Mouse (Mus musculus): Measurements from ENCODE around the gene Gm13304.
"Not testable (repeated sequence)": the region's sequence is repeated elsewhere in the genome, so short reads cannot be mapped to it uniquely, and the experiment has no call there.

Gm13304 gene

GRCm38 (mm10) chr4:42114517-42114916, at the start of gene Gm13304:
Gene Gm13304, plus strand, starts transcription at chr4:42114817.
- in situ Hi-C loops (cut with MboI, MseI): not testable (repeated sequence)

GRCm38 (mm10) chr4:42090907-42091306, 23.7 kb upstream of the Gm13304 start, which contains the start of gene Gm3893:
Gene Gm3893, plus strand, starts transcription at chr4:42091207.
- in situ Hi-C loops (cut with MboI, MseI): loop anchor here in 1 of 2 experiments (10.0 kb wide), 1 partner anchor 276 kb away; no protein-coding TSS in a partner anchor

- in situ Hi-C loops (cut with MboI, MseI): loop anchor here in 1 of 2 experiments (5.0 to 25.0 kb wide), 2 partner anchors 376 to 734 kb away; no protein-coding TSS in a partner anchor
Observed at GRCm38 (mm10) chr4:42153136-42153535, 38.5 kb downstream of the Gm13304 start, which contains the start of gene Gm13306. Gene Gm13306, plus strand, starts transcription at chr4:42153436.
